Mouse (Mus musculus) bone marrow, adult 2 months (tissue): ENCODE measurements around the gene Clcnkb.

ENCODE experiments used
- CTCF ChIP-seq: fragments of 200-500 bp; IDR thresholded peaks from 2 replicates; pipeline ENCODE4 v1.5.1; 2011; ENCODE audit warnings: low read length, control low read depth; ENCODE audit not compliant: control insufficient read depth, insufficient read depth
- POLR2A ChIP-seq: fragments of 200-500 bp; IDR thresholded peaks from 2 replicates; pipeline ENCODE4 v1.6.1; 2011; ENCODE audit warnings: low read depth, mild to moderate bottlenecking, control low read depth, low read length, borderline replicate concordance; ENCODE audit not compliant: control insufficient read depth

DNA sequence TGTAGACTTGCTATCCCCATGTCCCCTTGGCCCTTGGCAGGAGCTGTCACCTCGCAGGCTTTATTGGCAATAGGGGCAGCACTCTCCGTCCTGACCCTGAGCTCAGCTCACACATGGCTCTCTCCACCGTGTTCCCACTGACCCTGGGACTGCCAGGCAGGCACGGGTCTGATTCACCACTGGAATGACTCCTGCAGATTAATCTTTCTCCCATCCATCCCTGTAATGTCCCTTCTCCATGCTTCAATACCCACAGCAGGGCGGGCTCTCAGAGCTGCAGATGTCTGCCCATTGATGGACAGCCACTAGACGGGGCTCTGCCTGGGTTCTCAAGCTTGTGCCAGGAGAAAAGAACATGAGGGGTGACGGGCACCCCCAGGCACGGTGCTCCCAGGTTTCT is 50.7 kb downstream of the Clcnkb start:
- TF ChIP-seq POLR2A (no peak), CTCF (no peak)
